Mouse (Mus musculus): ENCODE results near the gene Taar9.
"Not testable (repeated sequence)": the region's sequence is repeated elsewhere in the genome, so short reads cannot be mapped to it uniquely, and the experiment has no call there.

Taar9 gene

DNA sequence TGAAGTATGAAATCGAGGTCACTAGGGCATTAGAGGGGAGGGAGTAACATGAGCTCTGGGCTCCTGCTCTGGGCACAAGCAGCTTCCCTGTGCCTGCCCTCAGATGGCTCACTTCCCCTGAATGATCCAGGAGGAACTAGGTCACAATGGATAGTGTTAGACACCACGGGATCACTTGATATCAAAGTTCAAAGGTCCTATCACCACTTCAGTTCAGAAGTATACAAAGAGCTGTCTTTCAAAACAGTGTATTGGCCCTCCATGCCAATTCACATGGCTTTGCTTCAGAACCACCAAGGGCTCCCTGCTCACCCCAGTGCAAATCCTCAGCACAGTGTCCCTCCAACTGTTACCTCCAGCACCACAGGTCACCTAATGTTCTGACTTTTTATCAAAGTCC lies 34.6 kb downstream of the Taar9 start:
- not testable (repeated sequence) for DNase-seq

DNA sequence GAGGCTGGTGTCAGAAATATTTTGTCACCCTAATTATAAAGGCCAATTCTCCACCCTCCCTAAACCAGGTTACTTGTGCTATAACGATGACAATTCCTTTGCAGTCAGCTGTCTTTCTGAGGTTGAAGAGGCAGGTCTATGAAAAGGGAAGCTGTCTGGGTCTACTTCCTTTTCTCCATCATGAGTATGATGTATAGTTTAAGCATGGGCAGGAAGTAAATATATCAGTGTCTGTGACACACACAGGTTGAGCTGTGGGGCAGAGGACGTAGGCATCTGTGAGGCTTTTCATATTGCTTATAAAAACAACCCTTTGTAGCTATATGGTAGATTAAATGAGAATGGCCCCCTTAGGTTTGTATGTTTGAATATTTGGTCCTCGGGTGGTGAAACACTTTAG lies 50.3 kb downstream of the Taar9 start:
- no peak for DNase-seq
